Mouse (Mus musculus) liver, postnatal 0 days (tissue): Measurements from ENCODE around the gene Fryl. TPM values are rescaled to one million over a fixed set of nuclear protein-coding genes. Genes with fewer than 3 reads are reported as not detected.

Experiments used
- ATAC-seq: fragments of 200-750 bp; cut with Nextera tagmentation; 2 replicates; pipeline ENCODE4 v1.8.0; 2017; ENCODE audit warnings: mild to moderate bottlenecking, moderate library complexity
- DNase-seq: peaks from one replicate; pipeline ENCODE4 v3.0.0-alpha.2; 2016
- H3K27ac ChIP-seq: fragments of 300-500 bp; sonication (generic); 2 replicates; pipeline ENCODE4 v1.5.1; 2014; ENCODE audit warnings: antibody characterized with exemption, moderate library complexity, mild to moderate bottlenecking, low read depth
- H3K27me3 ChIP-seq: fragments of 300-500 bp; sonication (generic); 2 replicates; pipeline ENCODE4 v1.6.1; 2014; ENCODE audit warnings: low read length, control low read depth, mixed read lengths; ENCODE audit not compliant: insufficient read depth
- H3K36me3 ChIP-seq: fragments of 300-500 bp; sonication (generic); replicated peaks from 2 replicates; pipeline ENCODE4 v1.6.1; 2014; ENCODE audit warnings: mild to moderate bottlenecking, control low read depth, low read length, moderate library complexity, mixed read lengths; ENCODE audit not compliant: insufficient read depth
- H3K4me1 ChIP-seq: fragments of 300-500 bp; sonication (generic); 2 replicates; pipeline ENCODE4 v1.6.1; 2014; ENCODE audit warnings: antibody characterized with exemption, mild to moderate bottlenecking, control low read depth; ENCODE audit not compliant: insufficient read depth
- H3K4me2 ChIP-seq: fragments of 300-500 bp; sonication (generic); 2 replicates; pipeline ENCODE4 v1.6.1; 2014; ENCODE audit warnings: low read depth, mild to moderate bottlenecking, low read length, moderate library complexity, mixed read lengths
- H3K4me3 ChIP-seq: fragments of 300-500 bp; sonication (generic); 2 replicates; pipeline ENCODE4 v1.5.1; 2014; ENCODE audit warnings: low read depth, low read length
- H3K9ac ChIP-seq: fragments of 300-500 bp; sonication (generic); replicated peaks from 2 replicates; pipeline ENCODE4 v1.6.1; 2014; ENCODE audit warnings: mild to moderate bottlenecking, moderate library complexity
- H3K9me3 ChIP-seq: fragments of 300-500 bp; sonication (generic); 2 replicates; pipeline ENCODE4 v1.6.1; 2016; ENCODE audit warnings: mild to moderate bottlenecking, control low read depth, low read length, mixed read lengths
- CTCF ChIP-seq: sonication (generic); IDR thresholded peaks from 2 replicates; pipeline ENCODE4 v1.5.1; 2016; ENCODE audit warnings: antibody characterized with exemption, low read depth
- EP300 ChIP-seq: IDR thresholded peaks from 2 replicates; pipeline ENCODE4 v1.6.1; 2016; ENCODE audit warnings: antibody characterized with exemption, low read depth, mild to moderate bottlenecking
- WGBS: fragments of 180-500 bp; shearing (Covaris S2); extraction: QIAGEN DNeasy Blood & Tissue Kit; methylation state at CpG from one replicate; pipeline ENCODE4 v1.1.7; 2014; ENCODE audit not compliant: insufficient replicate concordance; 5-methylcytosine and 5-hydroxymethylcytosine counted together
- polyA plus RNA-seq: library from polyadenylated mRNA; unstranded; fragments of >200 nt; fragmentation: Nextera tagmentation; extraction: Ambion mirVana; gene quantifications from 2 replicates; pipeline ENCODE4 v1.2.1, GENCODE M21; 2015

The Fryl gene
- polyA plus RNA-seq, 1 experiment from 2014 or later, result 25.8 TPM

GRCm38 (mm10) chr5:73191765-73192164 is 64.7 kb downstream of the Fryl start:
- Histone ChIP-seq H3K4me3 (peak overlapping the region; percentile 57), H3K36me3 (peaks cover 18% of the 10 kb centered on the region), H3K4me1 (peaks cover 37% of the 10 kb centered on the region), H3K27me3 (no peaks in the 10 kb centered on the region), H3K4me2 (peak overlapping the region; percentile 62), H3K9me3 (no peaks in the 10 kb centered on the region), H3K27ac (peak overlapping the region; percentile 87), H3K9ac (peak overlapping the region; percentile 52)
- DNase-seq (peak; percentile 72), ATAC-seq (peak; percentile 87)
- TF ChIP-seq EP300 (peak; percentile 98), CTCF (no peak)
- 40% methylated on average over 11 of the region's 11 CpGs for WGBS

- no peaks in the 10 kb centered on the region for H3K9me3 ChIP-seq
- peak overlapping the region; percentile 61 for H3K4me2 ChIP-seq
- TF ChIP-seq EP300, result no peak
- TF ChIP-seq CTCF, result no peak
- WGBS, result 78% methylated on average over 5 of the region's 5 CpGs
- H3K4me1 ChIP-seq, result peaks cover 43% of the 10 kb centered on the region
- no peak for DNase-seq
- peaks cover 23% of the 10 kb centered on the region for H3K36me3 ChIP-seq
- no peaks in the 10 kb centered on the region for H3K27me3 ChIP-seq
- peak overlapping the region; percentile 57 for H3K4me3 ChIP-seq
- H3K27ac ChIP-seq, result peak overlapping the region; percentile 18
- ATAC-seq, result no peak
- H3K9ac ChIP-seq, result peak overlapping the region; percentile 58
Observed at GRCm38 (mm10) chr5:73190164-73190563, 66.3 kb downstream of the Fryl start.

DNA sequence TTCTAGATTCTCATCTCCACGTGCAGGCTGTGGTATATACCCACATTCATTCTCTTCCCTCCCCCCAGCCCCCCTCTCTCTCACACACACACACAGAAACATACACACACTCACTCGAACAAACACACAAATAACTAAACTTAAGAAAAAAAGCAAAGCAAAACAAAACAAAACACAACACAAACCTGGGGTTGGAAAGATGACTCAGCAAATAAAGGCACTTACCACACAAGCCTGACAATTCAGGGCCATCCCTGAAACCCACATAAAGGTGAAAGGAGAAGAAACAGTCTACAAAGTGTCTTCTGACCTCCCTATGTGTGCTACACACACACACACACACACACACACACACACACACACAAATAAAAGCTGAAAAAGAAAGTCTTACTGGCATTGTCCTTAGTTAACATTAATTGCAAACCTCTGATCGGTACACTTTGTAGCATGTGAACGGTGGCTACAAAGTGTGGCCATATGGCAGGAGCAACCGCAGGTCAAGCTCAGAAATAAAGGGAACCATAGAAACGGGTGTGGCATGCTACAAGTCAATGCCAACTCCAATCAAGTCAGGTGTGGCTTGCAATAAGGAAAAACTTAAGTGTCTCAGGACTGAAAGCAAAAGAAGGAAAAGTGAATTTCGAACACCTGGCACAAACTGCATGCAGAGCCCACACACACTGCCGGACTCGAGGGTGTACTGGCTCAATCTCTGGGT is 66.8 kb downstream of the Fryl start:
- DNase-seq (no peak), ATAC-seq (no peak)
- WGBS, result 85% methylated on average over 9 of the region's 9 CpGs
- peaks cover 20% of the 10 kb centered on the region for H3K36me3 ChIP-seq
- TF ChIP-seq CTCF (no peak), EP300 (no peak)
- peak overlapping the region; percentile 58 for H3K9ac ChIP-seq
- peak overlapping the region; percentile 18 for H3K27ac ChIP-seq
- peak overlapping the region; percentile 61 for H3K4me2 ChIP-seq
- H3K27me3 ChIP-seq, result no peaks in the 10 kb centered on the region
- no peaks in the 10 kb centered on the region for H3K9me3 ChIP-seq
- peak overlapping the region; percentile 57 for H3K4me3 ChIP-seq
- peaks cover 41% of the 10 kb centered on the region for H3K4me1 ChIP-seq

DNA sequence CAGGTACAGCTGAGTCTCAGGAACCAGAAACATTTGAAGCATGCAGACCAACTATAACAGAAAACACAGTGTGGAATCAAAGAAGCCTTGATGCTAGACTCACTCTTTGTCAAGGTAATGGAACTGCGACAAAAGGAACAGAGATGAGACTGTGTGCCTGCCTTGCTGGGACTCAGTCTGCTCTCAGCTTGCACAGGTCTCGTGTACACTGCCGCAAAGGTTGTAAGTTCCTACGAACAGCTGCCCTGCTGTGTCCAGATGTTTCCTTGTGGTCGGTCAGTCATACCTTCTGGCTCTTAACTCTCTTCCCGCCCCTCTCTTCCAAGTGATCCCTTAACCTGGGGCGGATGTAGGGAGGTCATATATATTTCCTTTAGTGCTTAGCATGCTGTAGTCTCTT is 67.8 kb downstream of the Fryl start:
- 83% methylated on average over 7 of the region's 7 CpGs for WGBS

GRCm38 (mm10) chr5:73188164-73188563 is 68.3 kb downstream of the Fryl start:
- H3K4me2 ChIP-seq, result peak overlapping the region; percentile 61
- DNase-seq (no peak), ATAC-seq (no peak)
- H3K27ac ChIP-seq, result 0 out of 2 replicates have a peak overlapping the region, but pooled peaks have one; percentile 3
- H3K4me1 ChIP-seq, result peaks cover 27% of the 10 kb centered on the region
- no peak overlapping the region for H3K4me3 ChIP-seq
- no peaks in the 10 kb centered on the region for H3K27me3 ChIP-seq
- H3K9ac ChIP-seq, result no peak overlapping the region
- H3K36me3 ChIP-seq, result peaks cover 18% of the 10 kb centered on the region
- WGBS, result 49% methylated on average over 5 of the region's 5 CpGs
- no peaks in the 10 kb centered on the region for H3K9me3 ChIP-seq
- no peak for TF ChIP-seq CTCF
- TF ChIP-seq EP300, result no peak

More for the DNA sequence above, 67.8 kb downstream of the Fryl start:
- Histone ChIP-seq H3K9me3 (no peaks in the 10 kb centered on the region), H3K27me3 (no peaks in the 10 kb centered on the region), H3K4me3 (peak overlapping the region; percentile 57), H3K4me1 (peaks cover 31% of the 10 kb centered on the region), H3K9ac (no peak overlapping the region), H3K36me3 (peaks cover 19% of the 10 kb centered on the region), H3K4me2 (peak overlapping the region; percentile 61), H3K27ac (0 out of 2 replicates have a peak overlapping the region, but pooled peaks have one; percentile 3)
- no peak for TF ChIP-seq EP300
- no peak for TF ChIP-seq CTCF
- DNase-seq (no peak), ATAC-seq (no peak)

DNA sequence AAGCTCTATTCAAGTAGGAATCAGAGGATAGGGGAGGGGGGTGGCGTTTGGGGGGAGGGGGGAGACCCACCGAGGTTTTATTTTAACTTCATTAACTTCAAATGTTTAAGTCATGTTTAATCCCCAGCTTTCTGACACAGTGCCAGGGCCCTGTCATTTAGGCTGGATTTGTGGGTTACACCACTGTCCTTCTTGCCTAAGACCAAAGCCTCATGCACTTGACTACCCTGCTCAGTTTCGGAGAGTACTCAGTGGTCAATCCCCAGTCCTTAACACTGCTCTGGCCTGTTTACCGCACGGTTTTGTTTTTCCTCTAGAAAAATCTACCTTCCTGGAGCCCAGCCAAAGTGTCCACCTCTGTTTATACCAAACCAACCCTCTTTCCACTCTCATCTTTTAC is 69.5 kb downstream of the Fryl start:
- 84% methylated on average over 5 of the region's 5 CpGs for WGBS
- Histone ChIP-seq H3K4me1 (peaks cover 25% of the 10 kb centered on the region; the same call in 1 of the 2 replicates), H3K27me3 (no peaks in the 10 kb centered on the region), H3K4me2 (peak overlapping the region; percentile 16; the same call in 1 of the 2 replicates), H3K9ac (no peak overlapping the region), H3K9me3 (no peaks in the 10 kb centered on the region), H3K27ac (0 out of 2 replicates have a peak overlapping the region, but pooled peaks have one; percentile 11), H3K4me3 (no peak overlapping the region), H3K36me3 (peaks cover 13% of the 10 kb centered on the region)
- DNase-seq (no peak), ATAC-seq (no peak)
- no peak for TF ChIP-seq EP300
